Mouse (Mus musculus) forebrain, embryonic 15.5 days (tissue): Measurements from ENCODE around the gene Arhgap9. TPM values are rescaled to one million over a fixed set of nuclear protein-coding genes. Genes with fewer than 3 reads are reported as not detected.
"Not testable (repeated sequence)": the region's sequence is repeated elsewhere in the genome, so short reads cannot be mapped to it uniquely, and the experiment has no call there.

Experiments
- ATAC-seq: fragments of 200-750 bp; cut with Nextera tagmentation; replicated peaks from 2 replicates; pipeline ENCODE4 v1.8.0; 2017; ENCODE audit warnings: mild to moderate bottlenecking, moderate TSS enrichment, moderate library complexity
- H3K27ac ChIP-seq: fragments of 300-500 bp; sonication (generic); replicated peaks from 2 replicates; pipeline ENCODE4 v1.5.1; 2015; ENCODE audit warnings: mild to moderate bottlenecking, inconsistent platforms
- H3K27me3 ChIP-seq: fragments of 300-500 bp; sonication (generic); 2 replicates; pipeline ENCODE4 v1.6.1; 2015; ENCODE audit warnings: inconsistent platforms
- H3K36me3 ChIP-seq: fragments of 300-500 bp; sonication (generic); 2 replicates; pipeline ENCODE4 v1.6.1; 2015; ENCODE audit warnings: mild to moderate bottlenecking, inconsistent platforms
- H3K4me1 ChIP-seq: fragments of 300-500 bp; sonication (generic); 2 replicates; pipeline ENCODE4 v1.6.1; 2015; ENCODE audit warnings: inconsistent platforms
- H3K4me2 ChIP-seq: fragments of 300-500 bp; sonication (generic); replicated peaks from 2 replicates; pipeline ENCODE4 v1.6.1; 2015; ENCODE audit warnings: mild to moderate bottlenecking, inconsistent platforms
- H3K4me3 ChIP-seq: fragments of 300-500 bp; sonication (generic); 2 replicates; pipeline ENCODE4 v1.5.1; 2015; ENCODE audit warnings: mild to moderate bottlenecking, inconsistent platforms
- H3K9ac ChIP-seq: fragments of 300-500 bp; sonication (generic); replicated peaks from 2 replicates; pipeline ENCODE4 v1.6.1; 2015; ENCODE audit warnings: mild to moderate bottlenecking, inconsistent platforms
- H3K9me3 ChIP-seq: fragments of 300-500 bp; sonication (generic); 2 replicates; pipeline ENCODE4 v1.6.1; 2016; ENCODE audit warnings: inconsistent platforms
- WGBS: fragments of 180-500 bp; shearing (Covaris S2); methylation state at CpG from one replicate; pipeline ENCODE4 v1.1.7; 2015; ENCODE audit warnings: mixed read lengths; 5-methylcytosine and 5-hydroxymethylcytosine counted together
- polyA plus RNA-seq: library from polyadenylated mRNA; unstranded; fragments of >200 nt; fragmentation: Nextera tagmentation; extraction: Ambion mirVana; gene quantifications from 2 replicates; pipeline ENCODE4 v1.2.1, GENCODE M21; 2015

Gene Arhgap9
- polyA plus RNA-seq, 1 experiment from 2014 or later, result 0.62 TPM

DNA sequence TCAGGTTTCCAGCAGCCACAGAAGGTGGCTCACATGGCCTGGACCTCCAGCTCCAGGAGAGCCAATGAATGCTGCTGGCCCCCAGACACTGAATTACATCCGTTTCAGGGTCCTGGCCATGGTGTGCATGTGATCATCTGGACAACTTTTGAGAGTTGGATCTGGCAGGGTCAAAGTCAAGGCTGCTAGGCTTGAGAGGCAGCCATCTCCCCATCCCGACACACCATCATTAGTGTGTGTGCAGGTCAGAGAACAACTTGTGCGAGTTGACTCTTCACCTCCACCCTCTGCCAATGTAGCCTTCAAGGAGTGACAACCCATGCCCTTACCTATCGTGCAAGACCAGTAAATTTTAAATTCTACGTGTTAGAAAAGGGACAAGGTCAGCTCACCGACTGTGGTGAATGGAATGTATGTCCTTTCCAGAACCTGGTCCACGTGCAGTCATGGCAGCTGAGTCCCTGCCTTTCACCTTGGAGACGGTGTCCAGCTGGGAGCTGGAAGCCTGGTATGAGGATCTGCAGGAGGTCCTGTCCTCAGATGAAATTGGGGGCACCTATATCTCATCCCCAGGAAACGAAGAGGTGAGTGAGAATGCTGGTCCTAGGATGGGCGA, 26.8 kb upstream of the Arhgap9 start:
- ATAC-seq, result no peak
- H3K9ac ChIP-seq, result no peak overlapping the region
- peaks cover 61% of the 10 kb centered on the region for H3K36me3 ChIP-seq
- H3K4me2 ChIP-seq, result no peak overlapping the region
- H3K4me3 ChIP-seq, result no peak overlapping the region
- H3K4me1 ChIP-seq, result peaks cover 17% of the 10 kb centered on the region
- 92% methylated on average over 10 of the region's 10 CpGs for WGBS
- H3K27ac ChIP-seq, result no peak overlapping the region
- H3K9me3 ChIP-seq, result no peaks in the 10 kb centered on the region
- no peaks in the 10 kb centered on the region for H3K27me3 ChIP-seq

DNA sequence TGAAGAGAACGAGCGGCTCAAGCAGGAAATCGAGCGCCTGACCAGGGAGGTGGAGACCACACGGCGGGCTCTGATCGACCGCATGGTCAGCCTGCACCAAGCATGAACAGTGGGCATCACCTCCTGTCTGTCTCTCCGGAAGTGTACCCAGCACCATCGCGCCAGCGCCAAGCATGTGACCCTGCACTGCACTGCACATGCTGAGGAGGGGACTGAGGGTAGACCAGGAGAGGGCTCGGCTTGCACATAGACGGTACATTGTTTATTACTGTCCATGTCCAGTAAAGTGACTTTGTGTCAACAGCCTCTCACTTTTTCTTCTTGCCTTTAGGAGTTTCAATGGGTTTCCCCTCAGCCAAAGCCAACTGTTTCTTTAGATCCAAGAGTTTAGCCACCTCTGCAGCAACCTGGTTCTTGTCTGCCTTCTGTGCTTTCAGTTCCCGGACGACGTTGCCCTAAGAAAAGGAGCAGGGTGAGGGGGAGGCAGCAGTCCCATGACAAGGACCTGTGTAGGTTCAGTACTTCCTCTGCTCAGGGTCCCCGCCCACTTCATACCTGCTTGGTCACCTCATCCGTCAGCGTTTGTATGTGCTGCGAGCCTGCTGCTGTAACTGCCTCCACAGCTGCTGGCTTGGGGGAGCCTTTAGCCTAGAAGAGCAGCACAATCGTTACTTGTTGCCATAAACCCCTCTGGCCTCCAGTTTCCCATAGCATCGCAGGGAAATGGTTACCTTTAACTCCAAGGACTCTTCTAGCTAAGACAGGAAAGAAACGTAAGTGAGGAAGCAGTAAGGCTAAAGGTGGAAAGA, 25.6 kb upstream of the Arhgap9 start:
- WGBS, result 91% methylated on average over 24 of the region's 24 CpGs
- no peaks in the 10 kb centered on the region for H3K9me3 ChIP-seq
- no peak overlapping the region for H3K27ac ChIP-seq
- H3K9ac ChIP-seq, result no peak overlapping the region
- H3K4me3 ChIP-seq, result no peak overlapping the region
- no peaks in the 10 kb centered on the region for H3K27me3 ChIP-seq
- peaks cover 12% of the 10 kb centered on the region for H3K4me1 ChIP-seq
- peaks cover 71% of the 10 kb centered on the region for H3K36me3 ChIP-seq
- H3K4me2 ChIP-seq, result no peak overlapping the region
- ATAC-seq, result no peak

DNA sequence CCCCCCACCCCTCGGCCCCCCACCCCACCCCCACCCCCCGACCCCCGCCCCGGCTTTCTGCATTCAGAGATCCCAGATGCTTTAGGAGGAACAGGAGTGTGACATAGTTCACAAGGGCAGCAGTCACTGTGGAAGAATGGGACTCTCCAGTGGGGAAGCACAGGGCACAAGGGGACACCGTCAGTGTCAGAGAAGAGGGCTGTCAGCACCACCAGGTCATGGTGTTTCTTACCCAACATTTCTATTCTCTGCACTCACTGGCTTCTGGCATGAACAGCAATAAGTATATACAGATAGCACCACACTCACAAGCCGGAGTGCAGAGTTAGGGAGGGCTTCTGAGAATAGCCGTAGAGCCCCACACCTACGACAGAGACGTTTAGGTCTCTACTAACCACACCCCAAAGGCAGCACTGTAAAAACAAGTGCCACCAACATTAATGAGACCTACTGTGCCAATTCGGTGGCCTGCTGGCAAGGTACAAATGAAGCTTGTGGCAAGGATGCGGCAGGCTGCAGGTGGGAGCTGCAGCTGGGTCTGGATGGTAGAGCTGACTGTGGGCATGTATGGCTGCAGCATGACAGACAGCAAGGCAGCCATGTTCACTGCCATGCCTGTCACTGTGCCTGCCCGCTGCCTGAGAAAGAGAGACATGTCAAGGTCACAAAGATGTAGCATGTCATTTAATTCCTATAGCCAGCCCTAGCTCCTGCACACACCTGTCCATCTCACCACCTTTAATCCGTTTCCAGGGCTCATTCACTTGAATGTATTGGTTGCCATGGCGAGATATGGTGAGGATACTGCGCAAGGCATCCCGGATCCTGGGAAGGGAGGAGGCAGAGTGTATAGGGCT, 24.5 kb upstream of the Arhgap9 start:
- H3K36me3 ChIP-seq, result peaks cover 82% of the 10 kb centered on the region
- no peak overlapping the region for H3K4me3 ChIP-seq
- no peak overlapping the region for H3K4me2 ChIP-seq
- H3K27ac ChIP-seq, result no peak overlapping the region
- no peak for ATAC-seq
- H3K4me1 ChIP-seq, result peaks cover 2% of the 10 kb centered on the region
- 91% methylated on average over 16 of the region's 16 CpGs for WGBS
- H3K27me3 ChIP-seq, result no peaks in the 10 kb centered on the region
- H3K9ac ChIP-seq, result no peak overlapping the region
- H3K9me3 ChIP-seq, result no peaks in the 10 kb centered on the region

DNA sequence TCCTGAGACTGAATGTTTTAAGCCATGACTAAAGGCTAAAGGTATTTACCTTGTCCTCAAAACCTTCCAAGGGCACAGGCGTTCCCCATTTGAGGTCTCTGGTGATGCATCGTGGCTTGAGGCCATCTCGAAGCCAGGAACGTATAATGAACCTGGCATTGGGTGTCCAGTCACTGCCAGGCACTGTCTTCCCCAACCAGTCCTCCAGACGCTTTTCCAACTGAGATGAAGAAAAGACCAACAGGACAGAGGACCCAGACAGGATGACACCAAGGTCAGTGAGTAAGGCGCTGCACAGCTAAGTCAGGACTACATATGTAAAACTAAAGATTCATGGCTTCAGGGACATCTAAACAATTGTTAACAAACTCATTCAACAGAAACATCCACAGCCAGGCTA, 21.4 kb upstream of the Arhgap9 start:
- 95% methylated on average over 6 of the region's 6 CpGs for WGBS
- H3K27ac ChIP-seq, result no peak overlapping the region
- H3K27me3 ChIP-seq, result no peaks in the 10 kb centered on the region
- ATAC-seq, result no peak
- H3K4me2 ChIP-seq, result no peak overlapping the region
- no peak overlapping the region for H3K4me3 ChIP-seq
- H3K9ac ChIP-seq, result no peak overlapping the region
- H3K36me3 ChIP-seq, result peaks cover 92% of the 10 kb centered on the region
- H3K4me1 ChIP-seq, result no peaks in the 10 kb centered on the region
- H3K9me3 ChIP-seq, result no peaks in the 10 kb centered on the region

DNA sequence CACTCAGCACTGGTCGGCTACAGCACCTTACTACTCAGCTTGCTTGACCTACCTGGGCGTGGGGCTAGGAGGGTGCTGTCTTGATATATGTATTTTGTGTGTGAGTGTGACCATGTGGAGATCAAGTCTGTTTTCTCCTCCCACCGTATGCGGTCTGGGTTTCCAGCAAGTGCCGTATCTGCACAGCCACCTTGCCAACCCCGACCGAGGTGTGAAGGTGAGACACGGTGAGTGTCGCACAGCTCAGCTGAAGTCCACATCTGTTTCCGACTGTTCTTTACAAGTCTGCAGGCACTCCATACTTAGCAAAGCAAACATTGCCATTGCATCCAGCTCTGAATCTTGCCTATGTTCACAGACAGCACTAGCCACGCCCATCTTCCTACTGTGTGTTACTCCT, 18.6 kb upstream of the Arhgap9 start:
- WGBS, result 91% methylated on average over 11 of the region's 11 CpGs
- Histone ChIP-seq H3K4me3 (no peak overlapping the region), H3K36me3 (peaks cover 88% of the 10 kb centered on the region), H3K9me3 (no peaks in the 10 kb centered on the region), H3K9ac (no peak overlapping the region), H3K27me3 (no peaks in the 10 kb centered on the region), H3K4me1 (no peaks in the 10 kb centered on the region), H3K27ac (no peak overlapping the region), H3K4me2 (no peak overlapping the region)
- ATAC-seq, result no peak

DNA sequence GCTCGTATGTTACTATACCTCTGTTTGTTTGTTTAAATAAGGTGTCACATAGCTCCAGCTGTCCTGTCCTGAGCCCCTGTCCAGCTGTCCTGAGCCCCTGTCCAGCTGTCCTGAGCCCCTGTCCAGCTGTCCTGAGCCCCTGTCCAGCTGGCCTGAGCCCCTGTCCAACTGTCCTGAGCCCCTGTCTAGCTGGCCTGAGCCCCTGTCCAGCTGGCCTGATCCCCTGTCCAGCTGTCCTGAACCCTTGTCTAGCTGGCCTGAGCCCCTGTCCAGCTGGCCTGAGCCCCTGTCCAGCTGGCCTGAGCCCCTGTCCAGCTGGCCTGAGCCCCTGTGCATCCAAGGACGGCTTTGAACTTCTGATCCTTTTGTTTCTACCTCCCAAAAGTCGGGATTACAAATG, 12.6 kb upstream of the Arhgap9 start:
- not testable (repeated sequence) for H3K27ac ChIP-seq, H3K4me2 ChIP-seq, H3K9ac ChIP-seq, H3K9me3 ChIP-seq, H3K4me3 ChIP-seq, ATAC-seq, H3K27me3 ChIP-seq
- 91% methylated on average over 3 of the region's 3 CpGs for WGBS
- H3K4me1 ChIP-seq, result peaks cover 13% of the 10 kb centered on the region
- H3K36me3 ChIP-seq, result peaks cover 43% of the 10 kb centered on the region

DNA sequence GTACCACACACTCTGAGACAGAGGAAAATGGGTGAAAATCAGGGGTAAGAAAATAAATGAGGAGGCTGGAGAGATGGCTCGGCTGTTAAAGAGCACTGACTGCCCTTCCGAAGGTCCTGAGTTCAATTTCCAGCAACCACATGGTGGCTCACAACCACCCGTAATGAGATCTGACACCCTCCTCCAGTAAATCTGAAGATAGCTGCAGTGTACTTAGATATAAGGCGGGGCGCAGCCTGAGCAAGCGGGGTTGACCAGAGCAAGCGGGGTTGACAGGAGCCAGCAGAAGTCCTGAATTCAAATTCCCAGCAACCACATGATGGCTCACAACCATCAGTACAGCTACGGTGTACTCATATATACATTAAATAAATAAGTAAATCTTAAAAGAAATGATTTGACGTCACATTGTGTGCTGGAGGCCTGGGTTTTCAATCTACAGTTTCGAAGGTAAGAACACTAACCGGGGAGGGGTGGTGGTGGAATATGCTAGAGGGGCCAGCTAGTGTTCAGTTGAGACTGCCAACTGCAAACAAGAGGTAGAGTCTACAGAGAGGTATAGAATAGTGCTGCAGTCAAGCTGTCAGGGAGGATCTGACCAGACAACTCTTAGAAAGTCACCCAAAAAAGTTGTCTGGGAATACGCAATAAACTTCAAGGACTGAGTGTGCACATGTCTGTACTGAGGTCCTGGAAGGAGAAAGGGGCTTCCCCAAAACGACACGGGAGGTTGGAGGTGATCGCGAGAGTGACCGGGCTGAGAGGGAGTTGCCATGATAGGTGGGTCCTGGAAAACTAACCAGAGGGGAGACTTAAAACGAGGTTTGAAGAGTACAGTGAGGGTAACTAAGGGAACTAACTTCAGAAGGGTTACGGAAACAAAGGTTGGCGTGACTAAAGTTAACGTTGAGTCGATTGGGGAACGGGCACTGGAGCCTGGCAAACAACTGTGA, 11.0 kb upstream of the Arhgap9 start:
- Histone ChIP-seq H3K36me3 (peaks cover 27% of the 10 kb centered on the region), H3K4me3 (peak overlapping the region; percentile 71), H3K9ac (peak overlapping the region; percentile 73), H3K4me2 (peak overlapping the region; percentile 63), H3K27ac (peak overlapping the region; percentile 79), H3K9me3 (no peaks in the 10 kb centered on the region), H3K27me3 (no peaks in the 10 kb centered on the region), H3K4me1 (peaks cover 13% of the 10 kb centered on the region)
- ATAC-seq, result peak; percentile 17
- 39% methylated on average over 23 of the region's 23 CpGs for WGBS

DNA sequence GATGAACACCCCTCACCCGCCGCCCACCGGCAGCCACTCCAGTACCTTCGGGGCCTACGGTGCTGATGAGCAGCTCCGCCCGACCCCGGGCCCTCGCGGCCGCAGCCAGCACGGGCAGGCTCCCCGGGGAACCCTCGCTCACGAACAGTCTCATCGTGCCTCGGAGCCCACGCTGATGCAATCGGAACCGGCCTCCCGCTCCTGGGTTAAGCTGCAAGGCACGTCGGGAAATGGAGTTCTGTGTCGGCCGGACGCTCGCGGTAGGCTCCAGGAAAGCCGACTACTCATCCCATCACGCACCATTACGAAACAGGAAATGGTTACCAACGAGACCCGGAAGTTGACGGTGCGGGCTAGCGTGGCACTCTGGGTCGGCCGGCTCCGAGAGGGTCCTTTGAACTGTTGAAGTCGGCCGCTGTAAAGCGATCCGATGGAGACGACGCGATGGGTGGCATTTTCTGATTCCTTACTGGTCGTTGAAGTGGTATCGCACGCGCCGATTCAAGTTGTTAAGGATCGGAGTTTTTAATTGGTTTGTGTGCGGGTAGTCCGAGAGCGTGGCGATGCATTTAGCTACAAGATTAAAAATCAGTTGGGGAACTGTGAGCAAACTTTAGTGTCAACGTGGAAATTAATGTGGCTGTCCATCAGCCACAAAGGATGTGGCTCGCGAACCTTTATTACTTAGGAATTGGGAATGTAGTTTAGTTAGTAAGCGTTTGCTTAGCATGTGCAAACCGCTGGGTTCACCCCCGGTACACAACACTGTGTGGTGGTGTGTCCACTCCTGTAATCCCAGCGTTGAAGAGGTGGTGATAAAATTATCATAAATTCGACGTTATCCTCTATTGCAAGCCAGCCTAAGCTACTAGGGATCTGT, 10.0 kb upstream of the Arhgap9 start, which contains the start of gene Mars:
Gene Mars (minus strand): TSS at position 311 of the 880 bp plus-strand sequence.
- Histone ChIP-seq H3K9me3 (no peaks in the 10 kb centered on the region), H3K9ac (peak within 1 kb of the TSS; percentile 73), H3K27ac (peak within 1 kb of the TSS; percentile 79), H3K4me1 (peaks cover 13% of the 10 kb centered on the region), H3K4me2 (peak within 1 kb of the TSS; percentile 63), H3K27me3 (no peaks in the 10 kb centered on the region), H3K4me3 (peak within 1 kb of the TSS; percentile 71), H3K36me3 (peaks cover 20% of the 10 kb centered on the region)
- WGBS, result under 1% methylated on average over 65 of the region's 65 CpGs
- peak; percentile 99 for ATAC-seq

DNA sequence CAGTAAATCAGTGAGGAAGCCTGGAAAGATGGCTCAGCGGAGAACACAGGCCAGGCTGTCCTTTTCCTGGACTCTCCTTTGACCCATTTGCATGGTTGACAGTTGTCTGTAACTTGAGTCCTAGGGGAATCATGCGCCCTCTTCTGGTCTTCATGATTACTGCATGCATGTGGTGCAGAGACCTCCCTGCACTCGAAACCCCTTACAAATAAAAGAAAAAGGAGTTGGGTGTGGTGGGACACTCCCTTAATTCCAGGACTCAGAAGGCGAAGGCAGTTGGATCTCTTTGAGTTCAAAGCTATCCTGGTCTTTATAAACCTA, 9.4 kb upstream of the Arhgap9 start:
- Histone ChIP-seq H3K4me3 (peak overlapping the region; percentile 71), H3K9ac (peak overlapping the region; percentile 73), H3K27ac (peak overlapping the region; percentile 79), H3K36me3 (peaks cover 17% of the 10 kb centered on the region), H3K4me1 (peaks cover 13% of the 10 kb centered on the region), H3K4me2 (peak overlapping the region; percentile 63), H3K9me3 (no peaks in the 10 kb centered on the region), H3K27me3 (no peaks in the 10 kb centered on the region)
- 1% methylated on average over 4 of the region's 4 CpGs for WGBS
- ATAC-seq, result peak; percentile 41

DNA sequence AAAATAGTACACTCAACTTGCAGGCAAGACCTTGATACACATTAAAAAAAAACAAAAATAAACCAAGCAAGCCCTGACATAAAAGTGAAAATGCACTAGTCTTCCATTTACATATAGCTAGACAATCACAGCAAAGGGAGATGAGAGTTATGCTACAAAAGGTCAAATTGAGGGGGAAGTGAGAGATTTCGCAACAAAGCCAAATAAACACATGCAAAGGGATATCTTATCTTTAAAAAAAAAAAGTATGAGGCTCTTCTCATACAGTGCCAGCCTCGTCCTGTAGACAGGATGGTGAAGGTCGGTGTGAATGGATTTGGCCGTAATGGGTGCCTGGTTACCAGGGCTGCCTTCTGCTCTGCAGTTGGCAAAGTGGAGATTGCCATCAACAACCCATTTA, 8.9 kb upstream of the Arhgap9 start:
- Histone ChIP-seq H3K27me3 (no peaks in the 10 kb centered on the region), H3K4me2 (no peak overlapping the region), H3K36me3 (peaks cover 12% of the 10 kb centered on the region), H3K9ac (no peak overlapping the region), H3K4me3 (no peak overlapping the region), H3K27ac (no peak overlapping the region), H3K4me1 (peaks cover 13% of the 10 kb centered on the region), H3K9me3 (no peaks in the 10 kb centered on the region)
- ATAC-seq, result no peak
- 78% methylated on average over 4 of the region's 4 CpGs for WGBS

DNA sequence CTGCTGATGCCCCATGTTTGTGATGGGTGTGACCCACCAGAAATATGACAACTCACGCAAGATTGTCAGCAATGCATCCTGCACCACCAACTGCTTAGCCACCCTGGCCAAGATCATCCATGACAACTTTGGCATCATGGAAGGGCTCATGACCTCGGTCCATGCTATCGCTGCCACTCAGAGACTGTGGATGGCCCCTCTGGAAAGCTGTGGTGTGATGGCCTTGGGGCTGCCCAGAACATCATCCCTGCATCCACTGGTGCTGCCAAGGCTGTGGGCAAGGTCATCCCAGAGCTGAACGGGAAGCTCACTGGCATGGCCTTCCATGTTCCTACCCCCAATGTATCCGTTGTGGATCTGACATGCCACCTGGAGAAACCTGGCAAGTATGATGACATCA, 8.2 kb upstream of the Arhgap9 start:
- H3K36me3 ChIP-seq, ATAC-seq, H3K27ac ChIP-seq, H3K27me3 ChIP-seq, H3K9me3 ChIP-seq, H3K4me2 ChIP-seq, H3K4me3 ChIP-seq, H3K9ac ChIP-seq: not testable (repeated sequence)
- WGBS, result 90% methylated on average over 5 of the region's 5 CpGs
- peaks cover 13% of the 10 kb centered on the region for H3K4me1 ChIP-seq
